Mouse (Mus musculus) forebrain, embryonic 16.5 days (tissue): ENCODE measurements around the gene Fmr1. TPM values are rescaled to one million over a fixed set of nuclear protein-coding genes. Genes with fewer than 3 reads are reported as not detected.
A peak's percentile ranks its signal among the peaks of the same experiment; 100 is the strongest.
"Not testable (repeated sequence)": the region's sequence is repeated elsewhere in the genome, so short reads cannot be mapped to it uniquely, and the experiment has no call there.

Source experiments
- ATAC-seq: fragments of 200-750 bp; cut with Nextera tagmentation; 2 replicates; pipeline ENCODE4 v1.8.0; 2017; ENCODE audit warnings: mild to moderate bottlenecking, moderate library complexity
- H3K27ac ChIP-seq: fragments of 300-500 bp; sonication (generic); 2 replicates; pipeline ENCODE4 v1.5.1; 2014; ENCODE audit warnings: low read length, control low read depth
- H3K27me3 ChIP-seq: fragments of 300-500 bp; sonication (generic); replicated peaks from 2 replicates; pipeline ENCODE4 v1.6.1; 2014; ENCODE audit warnings: low read length; ENCODE audit not compliant: control insufficient read depth, insufficient read depth
- H3K36me3 ChIP-seq: fragments of 300-500 bp; sonication (generic); 2 replicates; pipeline ENCODE4 v1.6.1; 2014; ENCODE audit not compliant: control insufficient read depth, insufficient read depth
- H3K4me1 ChIP-seq: fragments of 300-500 bp; sonication (generic); replicated peaks from 2 replicates; pipeline ENCODE4 v1.6.1; 2014; ENCODE audit warnings: low read length; ENCODE audit not compliant: control insufficient read depth, insufficient read depth
- H3K4me2 ChIP-seq: fragments of 300-500 bp; sonication (generic); 2 replicates; pipeline ENCODE4 v1.6.1; 2014; ENCODE audit warnings: mild to moderate bottlenecking, low read length, control low read depth
- H3K4me3 ChIP-seq: fragments of 300-500 bp; sonication (generic); replicated peaks from 2 replicates; pipeline ENCODE4 v1.5.1; 2014; ENCODE audit warnings: mild to moderate bottlenecking, low read length, control low read depth
- H3K9ac ChIP-seq: fragments of 300-500 bp; sonication (generic); replicated peaks from 2 replicates; pipeline ENCODE4 v1.6.1; 2014; ENCODE audit warnings: low read depth, low read length, control low read depth
- H3K9me3 ChIP-seq: fragments of 300-500 bp; sonication (generic); 2 replicates; pipeline ENCODE4 v1.6.1; 2016; ENCODE audit warnings: low read length; ENCODE audit not compliant: control insufficient read depth
- WGBS: fragments of 180-500 bp; shearing (Covaris S2); extraction: QIAGEN DNeasy Blood & Tissue Kit; methylation state at CpG from one replicate; pipeline ENCODE4 v1.1.7; 2014; 5-methylcytosine and 5-hydroxymethylcytosine counted together
- polyA plus RNA-seq: library from polyadenylated mRNA; unstranded; fragments of >200 nt; fragmentation: Nextera tagmentation; extraction: Ambion mirVana; gene quantifications from 2 replicates; pipeline ENCODE4 v1.2.1, GENCODE M21; 2015

Fmr1 gene
- polyA plus RNA-seq, result 61.7 and 70.9 TPM in 2 replicates

GRCm38 (mm10) chrX:68678333-68678740, at the start of gene Fmr1:
Gene Fmr1 (plus strand): TSS chrX:68678541.
- Histone ChIP-seq H3K9me3 (no peaks in the 10 kb centered on the region), H3K27me3 (no peaks in the 10 kb centered on the region), H3K27ac (peak within 1 kb of the TSS; percentile 89), H3K4me2 (peak within 1 kb of the TSS; percentile 55), H3K4me1 (no peaks in the 10 kb centered on the region), H3K36me3 (no peaks in the 10 kb centered on the region), H3K9ac (peak within 1 kb of the TSS; percentile 81), H3K4me3 (peak within 1 kb of the TSS; percentile 68)
- 22% methylated on average over 43 of the region's 49 CpGs for WGBS
- peak; percentile 98 for ATAC-seq

GRCm38 (mm10) chrX:68641603-68642002, 36.7 kb upstream of the Fmr1 start:
- Histone ChIP-seq H3K9ac (no peak overlapping the region), H3K27me3 (no peaks in the 10 kb centered on the region), H3K4me2 (no peak overlapping the region), H3K4me3 (no peak overlapping the region), H3K9me3 (no peaks in the 10 kb centered on the region), H3K27ac (no peak overlapping the region), H3K4me1 (no peaks in the 10 kb centered on the region; the same call in 1 of the 2 replicates), H3K36me3 (no peaks in the 10 kb centered on the region)
- WGBS, result 76% methylated on average over 1 of the region's 1 CpGs
- no peak for ATAC-seq

GRCm38 (mm10) chrX:68645154-68645919, 33.0 kb upstream of the Fmr1 start:
- no peak overlapping the region for H3K27ac ChIP-seq
- WGBS, result 37% methylated on average over 7 of the region's 7 CpGs
- ATAC-seq, result peak; percentile 68; the same call in 1 of the 2 replicates
- H3K4me3 ChIP-seq, result no peak overlapping the region
- H3K9me3 ChIP-seq, result no peaks in the 10 kb centered on the region
- no peaks in the 10 kb centered on the region for H3K27me3 ChIP-seq
- no peak overlapping the region for H3K9ac ChIP-seq
- H3K36me3 ChIP-seq, result no peaks in the 10 kb centered on the region
- H3K4me2 ChIP-seq, result peak overlapping the region; percentile 17
- no peaks in the 10 kb centered on the region; the same call in 1 of the 2 replicates for H3K4me1 ChIP-seq

- no peaks in the 10 kb centered on the region for H3K4me1 ChIP-seq
- no peaks in the 10 kb centered on the region for H3K36me3 ChIP-seq
- H3K9me3 ChIP-seq, result no peaks in the 10 kb centered on the region
- 45% methylated on average over 1 of the region's 1 CpGs for WGBS
- H3K27ac ChIP-seq, result no peak overlapping the region
- ATAC-seq, result no peak
- H3K9ac ChIP-seq, result no peak overlapping the region
- H3K27me3 ChIP-seq, result no peaks in the 10 kb centered on the region
- H3K4me2 ChIP-seq, result no peak overlapping the region
- no peak overlapping the region for H3K4me3 ChIP-seq
Observed at GRCm38 (mm10) chrX:68677508-68677907, 833 bp upstream of the Fmr1 start.

- Histone ChIP-seq H3K27me3 (no peaks in the 10 kb centered on the region), H3K4me1 (no peaks in the 10 kb centered on the region), H3K4me2 (peak overlapping the region; percentile 52), H3K9ac (peak overlapping the region; percentile 81), H3K27ac (peak overlapping the region; percentile 89), H3K9me3 (no peaks in the 10 kb centered on the region), H3K4me3 (peak overlapping the region; percentile 68), H3K36me3 (no peaks in the 10 kb centered on the region)
- ATAC-seq, result peak; percentile 72
- WGBS, result 36% methylated on average over 49 of the region's 67 CpGs
Observed at GRCm38 (mm10) chrX:68678815-68679486, 610 bp downstream of the Fmr1 start.

GRCm38 (mm10) chrX:68684706-68685105, 6.4 kb downstream of the Fmr1 start:
- Histone ChIP-seq H3K4me2 (no peak overlapping the region), H3K4me3 (no peak overlapping the region), H3K4me1 (no peaks in the 10 kb centered on the region), H3K9ac (no peak overlapping the region), H3K27ac (no peak overlapping the region), H3K36me3 (no peaks in the 10 kb centered on the region), H3K9me3 (no peaks in the 10 kb centered on the region), H3K27me3 (no peaks in the 10 kb centered on the region)
- no peak for ATAC-seq
- 78% methylated on average over 2 of the region's 2 CpGs for WGBS

- WGBS, result 93% methylated on average over 8 of the region's 8 CpGs
- H3K4me1 ChIP-seq, H3K27ac ChIP-seq, H3K36me3 ChIP-seq, H3K4me3 ChIP-seq, ATAC-seq, H3K9me3 ChIP-seq, H3K27me3 ChIP-seq, H3K9ac ChIP-seq, H3K4me2 ChIP-seq: not testable (repeated sequence)
Observed at GRCm38 (mm10) chrX:68691936-68692335, 13.6 kb downstream of the Fmr1 start.

- Histone ChIP-seq H3K4me2 (no peak overlapping the region), H3K36me3 (no peaks in the 10 kb centered on the region), H3K27me3 (no peaks in the 10 kb centered on the region), H3K9me3 (no peaks in the 10 kb centered on the region; the same call in 1 of the 2 replicates), H3K4me1 (no peaks in the 10 kb centered on the region), H3K27ac (no peak overlapping the region), H3K9ac (no peak overlapping the region), H3K4me3 (no peak overlapping the region)
- no peak for ATAC-seq
- WGBS, result 65% methylated on average over 1 of the region's 1 CpGs
Observed at GRCm38 (mm10) chrX:68736902-68737301, 58.6 kb downstream of the Fmr1 start.

GRCm38 (mm10) chrX:68740088-68740487, 61.7 kb downstream of the Fmr1 start:
- ATAC-seq, result no peak
- Histone ChIP-seq H3K4me2 (no peak overlapping the region), H3K9me3 (no peaks in the 10 kb centered on the region), H3K9ac (no peak overlapping the region), H3K27me3 (no peaks in the 10 kb centered on the region), H3K4me1 (no peaks in the 10 kb centered on the region), H3K36me3 (no peaks in the 10 kb centered on the region), H3K4me3 (no peak overlapping the region), H3K27ac (no peak overlapping the region)
- 57% methylated on average over 2 of the region's 2 CpGs for WGBS
